Mouse (Mus musculus) midbrain, embryonic 16.5 days (tissue): ENCODE measurements around the gene Dock6. TPM values are rescaled to one million over a fixed set of nuclear protein-coding genes. Genes with fewer than 3 reads are reported as not detected.
"Not testable (repeated sequence)": the region's sequence is repeated elsewhere in the genome, so short reads cannot be mapped to it uniquely, and the experiment has no call there.

Experiments
- ATAC-seq: fragments of 200-750 bp; cut with Nextera tagmentation; 2 replicates; pipeline ENCODE4 v1.8.0; 2017; ENCODE audit warnings: moderate TSS enrichment
- H3K27ac ChIP-seq: fragments of 300-500 bp; sonication (generic); 2 replicates; pipeline ENCODE4 v1.5.1; 2014; ENCODE audit warnings: mild to moderate bottlenecking, low read length, mixed read lengths
- H3K27me3 ChIP-seq: fragments of 300-500 bp; sonication (generic); 2 replicates; pipeline ENCODE4 v1.6.1; 2014; ENCODE audit warnings: low read depth, low read length, mixed read lengths; ENCODE audit not compliant: control insufficient read depth, insufficient read depth
- H3K36me3 ChIP-seq: fragments of 300-500 bp; sonication (generic); 2 replicates; pipeline ENCODE4 v1.6.1; 2014; ENCODE audit warnings: mild to moderate bottlenecking, low read length, moderate library complexity, mixed read lengths; ENCODE audit not compliant: control insufficient read depth, insufficient read depth
- H3K4me1 ChIP-seq: fragments of 300-500 bp; sonication (generic); 2 replicates; pipeline ENCODE4 v1.6.1; 2014; ENCODE audit warnings: mild to moderate bottlenecking, low read length, mixed read lengths; ENCODE audit not compliant: control insufficient read depth, insufficient read depth
- H3K4me2 ChIP-seq: fragments of 300-500 bp; sonication (generic); 2 replicates; pipeline ENCODE4 v1.6.1; 2014; ENCODE audit warnings: mild to moderate bottlenecking, low read length, mixed read lengths
- H3K4me3 ChIP-seq: fragments of 300-500 bp; sonication (generic); 2 replicates; pipeline ENCODE4 v1.5.1; 2014; ENCODE audit warnings: low read depth, mild to moderate bottlenecking, low read length, moderate library complexity, mixed read lengths
- H3K9ac ChIP-seq: fragments of 300-500 bp; sonication (generic); 2 replicates; pipeline ENCODE4 v1.6.1; 2014; ENCODE audit warnings: low read depth, low read length, mixed read lengths
- H3K9me3 ChIP-seq: fragments of 300-500 bp; sonication (generic); replicated peaks from 2 replicates; pipeline ENCODE4 v1.6.1; 2014; ENCODE audit warnings: mild to moderate bottlenecking, low read length, mixed read lengths; ENCODE audit not compliant: control insufficient read depth, poor library complexity, severe bottlenecking
- WGBS: fragments of 180-500 bp; shearing (Covaris S2); extraction: QIAGEN DNeasy Blood & Tissue Kit; methylation state at CpG from one replicate; pipeline ENCODE4 v1.1.7; 2014; 5-methylcytosine and 5-hydroxymethylcytosine counted together
- polyA plus RNA-seq: library from polyadenylated mRNA; unstranded; fragments of >200 nt; fragmentation: Nextera tagmentation; extraction: Ambion mirVana; gene quantifications from 2 replicates; pipeline ENCODE4 v1.2.1, GENCODE M21; 2015

The Dock6 gene
- polyA plus RNA-seq, 1 experiment from 2014 or later, result 13.4 TPM

GRCm38 (mm10) chr9:21866641-21867040 lies 14.2 kb upstream of the Dock6 start:
- no peak overlapping the region for H3K4me3 ChIP-seq
- no peak overlapping the region for H3K27ac ChIP-seq
- ATAC-seq, result no peak
- 70% methylated on average over 2 of the region's 2 CpGs for WGBS
- no peak overlapping the region for H3K4me2 ChIP-seq
- H3K9me3 ChIP-seq, result no peaks in the 10 kb centered on the region
- H3K36me3 ChIP-seq, result no peaks in the 10 kb centered on the region
- H3K9ac ChIP-seq, result no peak overlapping the region
- no peaks in the 10 kb centered on the region for H3K4me1 ChIP-seq
- H3K27me3 ChIP-seq, result no peaks in the 10 kb centered on the region

- 73% methylated on average over 5 of the region's 5 CpGs for WGBS
Measured at GRCm38 (mm10) chr9:21865673-21866398, 13.4 kb upstream of the Dock6 start.

GRCm38 (mm10) chr9:21862181-21862580 lies 9.7 kb upstream of the Dock6 start:
- no peaks in the 10 kb centered on the region for H3K9me3 ChIP-seq
- H3K9ac ChIP-seq, result no peak overlapping the region
- WGBS, result 82% methylated on average over 1 of the region's 1 CpGs
- no peaks in the 10 kb centered on the region for H3K4me1 ChIP-seq
- ATAC-seq, result no peak
- no peak overlapping the region for H3K4me2 ChIP-seq
- no peak overlapping the region for H3K4me3 ChIP-seq
- H3K36me3 ChIP-seq, result no peaks in the 10 kb centered on the region
- no peak overlapping the region for H3K27ac ChIP-seq
- H3K27me3 ChIP-seq, result no peaks in the 10 kb centered on the region

More at GRCm38 (mm10) chr9:21865673-21866398, 13.4 kb upstream of the Dock6 start:
- H3K27me3 ChIP-seq, result no peaks in the 10 kb centered on the region
- H3K9ac ChIP-seq, result no peak overlapping the region
- no peaks in the 10 kb centered on the region for H3K9me3 ChIP-seq
- no peak overlapping the region for H3K4me3 ChIP-seq
- H3K36me3 ChIP-seq, result no peaks in the 10 kb centered on the region
- no peak for ATAC-seq
- H3K4me2 ChIP-seq, result no peak overlapping the region
- no peak overlapping the region; the same call in 1 of the 2 replicates for H3K27ac ChIP-seq
- no peaks in the 10 kb centered on the region for H3K4me1 ChIP-seq

- H3K4me2 ChIP-seq, H3K4me3 ChIP-seq, H3K36me3 ChIP-seq, H3K9ac ChIP-seq, H3K27me3 ChIP-seq, H3K9me3 ChIP-seq, H3K27ac ChIP-seq, ATAC-seq, H3K4me1 ChIP-seq: not testable (repeated sequence)
- WGBS, result 67% methylated on average over 6 of the region's 6 CpGs
Measured at GRCm38 (mm10) chr9:21860349-21860748, 7.9 kb upstream of the Dock6 start.

DNA sequence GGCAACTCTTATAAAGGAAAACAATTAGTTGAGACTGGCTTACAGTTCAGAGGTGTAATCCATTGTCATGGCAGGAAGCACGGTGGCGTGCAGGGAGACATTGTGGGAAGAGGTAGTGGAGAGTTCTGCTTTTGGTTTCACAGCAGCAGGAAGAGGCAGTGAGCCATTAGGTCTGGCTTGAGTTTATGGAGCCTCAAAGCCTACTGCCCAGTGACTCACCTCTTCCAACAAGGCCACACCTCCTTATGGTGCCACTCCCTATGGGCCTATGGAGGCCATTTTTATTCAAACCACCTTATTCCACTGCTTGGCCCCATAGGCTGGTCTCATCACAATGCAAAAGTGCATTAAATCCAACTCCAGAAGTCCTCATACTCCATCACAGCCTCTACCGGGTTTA lies 7.2 kb upstream of the Dock6 start:
- no peak overlapping the region for H3K4me2 ChIP-seq
- H3K27ac ChIP-seq, result no peak overlapping the region
- no peak overlapping the region for H3K4me3 ChIP-seq
- no peaks in the 10 kb centered on the region for H3K4me1 ChIP-seq
- no peak overlapping the region for H3K9ac ChIP-seq
- H3K36me3 ChIP-seq, result no peaks in the 10 kb centered on the region
- ATAC-seq, result no peak
- no peaks in the 10 kb centered on the region for H3K9me3 ChIP-seq
- no peaks in the 10 kb centered on the region for H3K27me3 ChIP-seq
- WGBS, result 87% methylated on average over 3 of the region's 3 CpGs

DNA sequence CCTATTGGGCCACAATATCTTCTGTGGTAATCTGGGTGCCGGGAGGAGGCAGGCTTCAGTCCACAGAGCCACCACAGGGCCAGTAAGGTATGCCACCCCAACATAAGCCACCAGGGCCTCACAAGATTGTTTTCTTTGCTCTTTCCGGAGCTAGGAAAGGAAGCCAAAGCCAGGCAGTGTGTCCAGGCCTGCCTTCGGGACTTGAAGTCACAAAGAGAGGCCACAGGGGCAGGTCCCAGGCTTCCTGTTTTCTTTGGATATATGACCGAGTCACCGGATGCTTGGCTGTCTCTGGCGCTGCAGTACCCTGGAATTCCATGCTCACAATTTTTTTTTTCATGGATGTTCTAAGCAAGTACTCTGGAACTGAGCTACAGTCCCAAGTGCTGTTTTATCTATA lies 5.6 kb upstream of the Dock6 start:
- no peak for ATAC-seq
- 87% methylated on average over 6 of the region's 6 CpGs for WGBS

DNA sequence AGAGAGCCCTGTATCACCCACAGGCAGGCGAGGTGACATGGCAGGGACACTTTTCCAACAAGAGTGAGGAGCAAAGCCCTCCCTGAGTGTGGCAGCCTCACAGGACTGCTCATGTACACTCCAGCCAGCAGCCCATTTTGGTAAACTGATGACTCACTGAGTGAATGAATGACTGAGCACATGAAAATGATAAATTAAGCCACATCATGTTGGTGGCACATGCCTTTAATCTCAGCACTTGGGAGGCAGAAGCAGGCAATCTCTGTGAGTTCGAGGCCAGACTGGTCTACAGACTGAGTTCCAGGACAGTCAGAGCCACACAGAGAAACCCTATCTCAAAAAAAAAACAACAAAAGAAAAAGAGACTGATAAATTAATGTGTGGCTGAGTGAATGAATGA lies 5.1 kb upstream of the Dock6 start:
- Histone ChIP-seq H3K27me3 (no peaks in the 10 kb centered on the region), H3K9ac (no peak overlapping the region), H3K4me2 (no peak overlapping the region), H3K36me3 (no peaks in the 10 kb centered on the region), H3K9me3 (no peaks in the 10 kb centered on the region), H3K4me1 (peaks cover 6% of the 10 kb centered on the region), H3K4me3 (no peak overlapping the region), H3K27ac (no peak overlapping the region)
- WGBS, result 76% methylated on average over 2 of the region's 2 CpGs
- no peak for ATAC-seq

More for the DNA sequence above, 5.6 kb upstream of the Dock6 start:
- no peak overlapping the region for H3K9ac ChIP-seq
- H3K27me3 ChIP-seq, result no peaks in the 10 kb centered on the region
- H3K27ac ChIP-seq, result no peak overlapping the region
- H3K4me3 ChIP-seq, result no peak overlapping the region
- H3K4me2 ChIP-seq, result no peak overlapping the region
- no peaks in the 10 kb centered on the region for H3K36me3 ChIP-seq
- peaks cover 2% of the 10 kb centered on the region; the same call in 1 of the 2 replicates for H3K4me1 ChIP-seq
- H3K9me3 ChIP-seq, result no peaks in the 10 kb centered on the region

GRCm38 (mm10) chr9:21854894-21855293 lies 2.5 kb upstream of the Dock6 start:
- ATAC-seq, result no peak
- H3K27ac ChIP-seq, result no peak overlapping the region
- no peak overlapping the region for H3K4me3 ChIP-seq
- 84% methylated on average over 6 of the region's 6 CpGs for WGBS
- H3K9ac ChIP-seq, result no peak overlapping the region
- no peaks in the 10 kb centered on the region for H3K9me3 ChIP-seq
- no peaks in the 10 kb centered on the region for H3K27me3 ChIP-seq
- H3K4me2 ChIP-seq, result no peak overlapping the region
- peaks cover 6% of the 10 kb centered on the region for H3K4me1 ChIP-seq
- no peaks in the 10 kb centered on the region for H3K36me3 ChIP-seq

DNA sequence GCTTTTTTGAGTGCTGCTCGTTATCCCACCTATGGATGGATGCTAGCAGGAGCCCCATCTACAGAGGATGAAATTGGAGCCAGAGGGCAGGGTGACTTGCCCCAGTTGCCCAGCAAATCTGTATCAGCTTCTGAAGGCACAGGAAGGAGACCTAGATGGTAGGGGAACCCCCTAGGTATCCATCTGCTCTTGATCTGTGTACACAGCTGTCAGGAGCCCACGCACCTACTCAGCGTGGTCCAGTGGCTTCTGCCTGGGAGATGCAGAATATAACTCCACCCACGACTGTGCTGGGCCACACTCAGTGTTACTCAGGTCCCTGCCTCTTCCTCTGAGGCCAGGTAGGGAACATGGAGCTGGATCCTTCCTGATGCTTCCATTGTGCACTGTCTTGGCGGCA lies 1.5 kb upstream of the Dock6 start:
- no peak overlapping the region for H3K27ac ChIP-seq
- no peak for ATAC-seq
- WGBS, result 84% methylated on average over 5 of the region's 5 CpGs
- H3K9me3 ChIP-seq, result no peaks in the 10 kb centered on the region
- no peak overlapping the region for H3K9ac ChIP-seq
- no peak overlapping the region for H3K4me3 ChIP-seq
- H3K4me2 ChIP-seq, result no peak overlapping the region
- no peaks in the 10 kb centered on the region for H3K36me3 ChIP-seq
- peaks cover 6% of the 10 kb centered on the region for H3K4me1 ChIP-seq
- no peaks in the 10 kb centered on the region for H3K27me3 ChIP-seq
